Comparison of ENCODE assay signal across 8 mouse cellular contexts in the genomic region with DNA sequence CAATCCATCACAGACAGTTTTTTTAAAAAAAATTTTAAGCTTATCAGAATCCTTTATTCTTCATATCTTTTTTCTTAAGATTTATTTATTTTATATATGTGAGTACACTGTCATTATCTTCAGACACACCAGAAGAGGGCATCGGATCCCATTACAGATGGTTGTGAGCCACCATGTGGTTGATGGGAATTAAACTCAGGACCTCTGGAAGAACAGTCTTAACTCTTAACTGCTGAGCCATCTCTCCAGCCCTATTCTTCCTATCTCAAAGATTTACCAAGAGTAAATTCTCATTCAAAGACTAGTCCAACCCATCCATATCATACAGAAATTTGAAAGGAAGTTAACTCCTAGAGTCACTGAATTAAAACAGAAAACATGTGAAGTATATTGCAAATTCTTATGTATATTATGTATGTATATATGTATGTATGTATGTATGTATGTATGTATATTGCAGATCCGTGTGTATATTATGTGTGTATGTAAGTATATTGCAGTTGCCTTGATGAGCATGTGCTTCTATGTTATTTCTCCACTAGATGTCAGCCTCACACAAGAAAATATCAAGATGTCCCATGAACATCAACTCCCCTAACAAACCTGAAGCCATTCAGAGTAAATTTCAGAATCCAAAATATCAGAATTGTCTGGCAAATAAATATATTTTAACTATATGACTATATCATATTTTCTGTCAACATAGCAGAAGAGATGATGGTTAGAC.
A peak's percentile ranks its signal among the peaks of the same experiment; 100 is the strongest.
DNase-seq lines count a peak whose midpoint lies in the region.

No protein-coding gene starts in this region.

- peak; percentile 2 to 45 for DNase-seq in cerebellum, postnatal 10 days
- DNase-seq in cerebellum, postnatal 4 days (ENCODE audit: low spot score in 2 of 2), result no peak
- DNase-seq in 3T3-L1 (ENCODE audit: low read depth, low spot score), result peak; percentile 84
- peak; percentile 46 for DNase-seq in brain, embryonic 18.5 days (ENCODE audit: low read depth, low spot score)
- peak; percentile 14 for DNase-seq in hindlimb bud, embryonic 11.5 days (ENCODE audit: extremely low spot score, low read depth, low spot score)
- DNase-seq in retina, embryonic 14.5 days (ENCODE audit: low spot score), result peak; percentile 73
- no peak for DNase-seq in urinary bladder, adult 18-20 months (ENCODE audit: low spot score in 2 of 2)
- no peak for DNase-seq in spleen, adult 12 weeks (ENCODE audit: low spot score)

Comparison
In these comparisons a context has a peak if more than half of its experiments do, and no peak if none do; other contexts are left out.
1. DNase-seq: peak in cerebellum, postnatal 10 days (2 of 2), 3T3-L1 (single experiment), brain, embryonic 18.5 days (single experiment), hindlimb bud, embryonic 11.5 days (single experiment) and retina, embryonic 14.5 days (single experiment); none in cerebellum, postnatal 4 days (0 of 2), urinary bladder, adult 18-20 months (0 of 2) and spleen, adult 12 weeks (single experiment).